Mouse (Mus musculus): Measurements from ENCODE around the gene Ccno.

DNA sequence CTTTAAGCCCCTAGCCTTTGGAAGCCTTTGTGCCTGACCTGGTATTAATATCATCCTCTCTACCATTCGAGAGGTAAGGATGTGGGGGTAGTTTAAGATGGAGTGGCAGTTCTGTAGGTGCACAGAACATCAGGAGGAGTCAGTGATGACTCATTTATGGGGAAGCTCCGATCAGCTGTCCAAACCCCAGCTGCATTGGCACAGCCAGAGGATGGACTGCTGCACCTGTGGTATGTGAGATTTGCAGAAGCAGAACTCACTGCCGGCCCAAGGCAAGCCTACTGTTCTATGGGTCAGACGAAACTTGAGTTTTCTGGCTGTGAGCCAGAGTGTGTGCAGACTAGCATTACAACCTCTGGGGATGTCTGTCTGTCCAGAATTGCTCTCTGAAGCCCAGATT, 8.8 kb downstream of the Ccno start:
- TF ChIP-seq MAX (IDR thresholded peaks at IDR 0.05), result no peak
- no peak for TF ChIP-seq CTCF (IDR thresholded peaks at IDR 0.05; ENCODE audit: control insufficient read depth, insufficient read depth, insufficient read length)
- TF ChIP-seq MYOD1 (IDR thresholded peaks at IDR 0.05; ENCODE audit: control insufficient read depth, insufficient read length, low read depth), result peak; percentile 66
- no peak for TF ChIP-seq USF1 (IDR thresholded peaks at IDR 0.05; ENCODE audit: low read depth)
- TF ChIP-seq MYOG (IDR thresholded peaks at IDR 0.05; ENCODE audit: control insufficient read depth, extremely low read depth, insufficient read length), result no peak
- no peak for TF ChIP-seq CEBPB (IDR thresholded peaks at IDR 0.05; ENCODE audit: low read depth)
- TF ChIP-seq FOSL1 (IDR thresholded peaks at IDR 0.05; ENCODE audit: insufficient read depth, low read length, poor library complexity, severe bottlenecking), result no peak

Data from C2C12 (cell line).